Mouse (Mus musculus) cerebellum, postnatal 25 days (tissue): ENCODE data around the gene Gan.

Source experiments
- DNase-seq, 2 experiments: peaks; one replicate each; pipeline ENCODE4 v3.0.0; 2021; ENCODE audit warnings: mixed read lengths in 2 of 2

Gan gene

GRCm38 (mm10) chr8:117201221-117202017, 43.5 kb downstream of the Gan start:
- DNase-seq: no peak

DNA sequence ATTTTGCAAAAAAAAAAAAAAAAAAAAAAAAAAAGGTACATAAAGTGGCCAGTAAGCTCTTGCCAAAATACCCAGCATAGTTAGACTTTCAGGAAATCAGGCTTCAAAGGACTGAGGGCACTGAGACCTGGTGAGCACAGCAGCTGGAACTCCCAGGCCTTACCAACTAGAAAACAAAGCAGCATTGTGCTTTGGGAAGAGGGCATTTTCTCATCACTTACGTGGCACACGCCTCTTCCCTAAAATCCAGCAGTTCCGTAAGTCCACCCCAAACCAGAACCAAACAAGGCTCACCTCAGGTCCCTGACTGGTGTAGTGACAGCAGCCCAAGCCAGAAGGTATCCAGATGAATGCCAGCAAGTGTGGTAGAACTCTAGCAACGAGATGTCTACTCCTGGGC, 45.1 kb downstream of the Gan start:
- no peak for DNase-seq

DNA sequence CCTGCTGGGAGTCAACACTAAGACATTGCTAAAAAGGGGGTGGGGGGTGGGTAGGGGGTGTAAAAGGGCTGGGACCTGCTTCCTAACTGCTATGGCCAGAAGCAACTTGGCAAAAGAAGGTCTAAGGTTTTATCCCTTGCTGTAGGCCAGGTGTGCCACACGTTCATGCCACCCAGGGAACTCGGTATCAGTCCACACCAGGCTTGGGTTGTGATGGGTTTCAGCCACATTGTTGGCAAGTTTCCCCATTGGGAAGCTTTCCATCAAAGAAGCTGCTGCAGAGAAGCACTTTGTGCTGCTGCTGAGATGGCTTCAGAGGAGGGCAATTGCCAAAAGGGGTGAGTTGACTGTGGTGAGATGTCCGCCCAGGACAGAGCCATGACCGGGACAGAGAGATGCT, 47.9 kb downstream of the Gan start:
- DNase-seq: no peak

- no peak for DNase-seq
Measured at GRCm38 (mm10) chr8:117206636-117207035, 48.7 kb downstream of the Gan start.

GRCm38 (mm10) chr8:117209150-117209549, 51.2 kb downstream of the Gan start:
- no peak for DNase-seq

DNA sequence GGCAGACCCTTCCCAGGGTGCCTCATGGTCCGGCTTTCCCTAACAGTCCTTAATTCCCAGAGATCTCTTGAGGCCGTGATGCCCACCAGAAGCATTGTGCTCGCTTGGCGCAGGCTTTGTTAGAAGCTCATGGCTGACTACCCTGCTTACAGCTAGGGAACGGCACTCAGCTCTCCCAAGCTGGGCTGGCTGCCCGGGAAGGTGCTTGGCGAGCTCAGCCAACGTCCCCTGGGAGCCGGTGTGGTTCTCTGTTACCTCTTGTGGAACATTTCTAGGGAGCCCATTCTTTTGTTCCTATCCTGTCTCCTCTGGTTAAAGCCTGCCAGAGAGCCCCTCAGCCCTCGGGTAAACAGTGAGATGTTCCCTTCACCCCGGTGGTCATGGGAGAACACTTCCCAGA, 54.2 kb downstream of the Gan start:
- DNase-seq: peak; percentile 25 to 37

DNA sequence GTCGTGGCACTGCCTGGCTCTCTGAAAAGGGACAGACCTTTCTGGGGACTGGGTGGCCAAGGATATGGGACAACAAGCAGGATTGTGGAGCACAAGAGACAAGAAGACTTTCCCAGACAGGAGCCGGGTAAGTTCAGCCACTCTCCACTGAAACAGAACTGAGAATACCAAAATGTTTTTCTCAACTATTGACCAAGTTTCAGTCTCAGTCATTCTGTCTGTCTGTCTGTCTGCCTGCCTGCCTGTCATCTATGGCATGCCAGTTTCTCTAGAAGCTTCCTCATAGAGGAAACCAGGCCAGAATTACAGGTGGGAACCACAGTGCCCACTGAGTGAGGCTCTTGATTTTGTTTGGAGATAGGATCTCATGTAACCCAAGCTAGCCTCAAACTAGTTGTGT, 59.8 kb downstream of the Gan start:
- DNase-seq: no peak

DNA sequence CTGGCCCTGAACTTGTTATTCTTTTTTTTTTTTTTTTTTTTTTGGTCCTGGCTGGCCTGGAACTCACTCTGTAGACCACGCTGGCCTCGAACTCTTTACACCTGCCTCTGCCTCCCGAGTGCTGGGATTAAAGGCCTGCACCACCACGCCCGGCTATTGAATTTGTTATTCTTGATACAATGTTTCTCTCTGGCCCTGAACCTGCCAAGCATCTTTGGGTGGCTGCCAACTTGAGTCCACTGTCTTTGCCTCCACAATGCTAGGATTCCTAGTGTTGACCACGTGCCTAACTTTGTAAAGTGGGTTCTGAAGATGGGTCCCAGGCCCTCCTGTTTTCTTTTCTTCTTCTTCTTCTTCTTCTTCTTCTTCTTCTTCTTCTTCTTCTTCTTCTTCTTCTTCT, 64.5 kb downstream of the Gan start:
- peak in 1 of 2 experiments; percentile 43 for DNase-seq

- peak; percentile 88 to 91 for DNase-seq
Measured at GRCm38 (mm10) chr8:117224630-117225029, 66.7 kb downstream of the Gan start.

- DNase-seq: no peak
Measured at GRCm38 (mm10) chr8:117226306-117226705, 68.4 kb downstream of the Gan start.

DNA sequence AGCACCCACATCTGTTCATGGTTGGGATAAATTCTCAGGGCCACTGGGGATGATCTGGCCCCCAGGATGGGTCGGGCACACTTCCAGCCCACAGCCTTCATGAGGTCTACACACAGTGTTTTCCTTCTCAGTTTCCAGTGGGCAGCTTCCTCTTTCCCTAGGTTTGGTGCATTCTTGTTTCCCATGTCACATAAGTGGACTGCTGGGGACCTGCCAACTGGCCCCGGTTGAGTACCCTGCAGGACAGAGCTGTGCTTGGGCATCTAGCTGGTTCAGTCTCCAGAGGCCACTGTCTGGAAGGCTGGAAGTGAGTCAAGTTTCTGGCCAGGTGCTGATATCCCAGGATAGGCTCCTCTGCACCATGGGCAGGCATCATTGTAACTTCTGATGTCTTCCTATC, 69.4 kb downstream of the Gan start:
- DNase-seq: no peak

GRCm38 (mm10) chr8:117233199-117233598, 75.3 kb downstream of the Gan start:
- no peak for DNase-seq

DNA sequence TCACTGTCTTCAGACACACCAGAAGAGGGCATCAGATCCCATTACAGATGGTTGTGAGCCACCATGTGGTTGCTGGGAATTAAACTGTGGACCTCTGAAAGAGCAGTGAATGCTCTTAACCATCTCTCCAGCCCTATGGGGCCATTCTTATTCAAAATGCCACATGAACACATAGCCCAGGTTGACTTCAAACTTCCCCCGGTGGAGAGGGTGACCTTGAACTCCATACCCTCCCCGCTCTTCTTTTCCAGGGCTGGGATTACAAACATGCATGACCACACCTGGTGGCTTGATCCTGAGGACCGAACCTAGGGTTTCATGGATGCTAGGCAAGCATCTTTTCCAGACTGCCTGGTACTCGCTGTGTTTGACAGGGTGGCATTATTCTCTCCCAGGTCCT, 78.6 kb downstream of the Gan start:
- DNase-seq: no peak

DNA sequence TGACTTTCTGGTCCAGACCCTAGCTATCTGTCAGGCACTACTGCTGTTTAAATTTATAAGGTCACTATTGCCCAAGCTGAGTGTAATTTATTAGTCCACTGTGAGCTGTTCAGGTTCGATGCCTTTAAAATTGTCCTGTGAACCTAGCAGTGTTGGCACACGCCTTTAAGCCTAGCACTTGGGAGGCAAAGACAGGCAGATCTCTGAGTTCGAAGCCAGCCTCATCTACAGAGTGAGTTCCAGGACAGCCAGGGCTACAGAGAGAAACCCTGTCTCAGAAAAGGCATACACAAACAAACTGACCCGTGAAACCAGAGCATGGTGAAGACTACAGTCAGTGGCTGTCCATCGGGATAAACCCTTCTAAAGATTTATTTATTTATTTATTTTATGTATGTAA, 82.4 kb downstream of the Gan start:
- no peak for DNase-seq

GRCm38 (mm10) chr8:117240841-117241494, 83.0 kb downstream of the Gan start:
- DNase-seq: no peak

DNA sequence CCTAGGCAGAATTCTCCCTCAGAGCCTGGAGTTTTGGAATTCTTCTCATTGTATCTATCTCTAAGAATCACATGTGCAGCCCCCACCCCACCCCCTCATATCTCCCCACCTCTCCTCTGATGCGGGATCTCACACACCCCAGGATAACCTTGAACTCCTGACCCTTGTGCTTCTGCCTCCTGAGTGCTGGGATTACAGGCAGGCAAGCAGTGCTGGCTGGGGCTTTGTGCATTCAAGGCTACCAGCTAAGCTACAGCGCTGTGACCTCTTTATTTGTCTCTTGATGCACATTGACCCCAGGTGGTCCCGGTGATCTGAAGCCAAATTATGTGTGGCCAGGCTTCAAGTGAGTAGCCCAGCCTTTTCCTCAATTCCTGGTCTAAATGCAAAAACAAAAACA, 83.9 kb downstream of the Gan start:
- no peak for DNase-seq

- DNase-seq: no peak
Measured at GRCm38 (mm10) chr8:117242286-117242685, 84.4 kb downstream of the Gan start.

DNA sequence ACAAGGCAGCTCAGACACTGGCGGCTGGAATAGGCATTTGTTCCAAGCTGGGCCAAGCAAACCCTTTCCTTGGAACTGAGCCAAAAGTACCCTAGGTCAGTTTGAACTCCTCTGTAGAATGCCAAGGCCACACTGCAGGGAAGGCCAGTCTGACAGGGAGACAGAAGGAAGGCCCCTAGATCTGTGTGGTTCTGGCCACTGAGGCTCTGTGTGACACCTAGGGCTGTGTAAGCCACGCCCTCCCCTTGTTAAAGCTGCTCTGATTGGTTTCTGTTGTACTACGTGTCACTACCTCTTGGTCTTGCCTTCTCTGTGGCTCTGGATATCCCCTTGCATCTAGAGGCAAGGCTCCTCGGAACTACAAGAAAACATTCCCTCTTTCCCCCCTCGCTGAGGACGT, 86.7 kb downstream of the Gan start:
- no peak for DNase-seq

GRCm38 (mm10) chr8:117248341-117248740, 90.4 kb downstream of the Gan start:
- no peak for DNase-seq

GRCm38 (mm10) chr8:117251086-117251681, 93.2 kb downstream of the Gan start:
- no peak for DNase-seq

DNA sequence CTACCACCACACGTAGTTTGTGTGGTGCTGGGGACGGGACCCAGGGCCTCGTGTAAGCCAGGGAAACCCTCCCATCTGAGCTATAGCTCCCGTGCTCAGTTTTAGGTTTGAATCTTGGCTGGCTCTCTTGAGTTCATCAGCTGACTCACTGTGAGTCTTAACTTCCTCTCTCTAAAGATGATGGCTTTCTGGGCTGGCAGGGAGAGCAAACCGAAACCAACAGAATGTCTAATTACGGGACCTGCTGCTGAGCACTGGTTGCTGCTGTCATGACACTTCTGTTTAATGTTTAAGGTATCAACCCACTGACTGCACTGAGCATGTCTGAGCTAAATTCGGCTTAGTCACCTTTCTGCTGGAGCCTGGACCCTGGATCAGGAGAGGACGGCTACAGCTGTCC, 94.7 kb downstream of the Gan start:
- no peak for DNase-seq

DNA sequence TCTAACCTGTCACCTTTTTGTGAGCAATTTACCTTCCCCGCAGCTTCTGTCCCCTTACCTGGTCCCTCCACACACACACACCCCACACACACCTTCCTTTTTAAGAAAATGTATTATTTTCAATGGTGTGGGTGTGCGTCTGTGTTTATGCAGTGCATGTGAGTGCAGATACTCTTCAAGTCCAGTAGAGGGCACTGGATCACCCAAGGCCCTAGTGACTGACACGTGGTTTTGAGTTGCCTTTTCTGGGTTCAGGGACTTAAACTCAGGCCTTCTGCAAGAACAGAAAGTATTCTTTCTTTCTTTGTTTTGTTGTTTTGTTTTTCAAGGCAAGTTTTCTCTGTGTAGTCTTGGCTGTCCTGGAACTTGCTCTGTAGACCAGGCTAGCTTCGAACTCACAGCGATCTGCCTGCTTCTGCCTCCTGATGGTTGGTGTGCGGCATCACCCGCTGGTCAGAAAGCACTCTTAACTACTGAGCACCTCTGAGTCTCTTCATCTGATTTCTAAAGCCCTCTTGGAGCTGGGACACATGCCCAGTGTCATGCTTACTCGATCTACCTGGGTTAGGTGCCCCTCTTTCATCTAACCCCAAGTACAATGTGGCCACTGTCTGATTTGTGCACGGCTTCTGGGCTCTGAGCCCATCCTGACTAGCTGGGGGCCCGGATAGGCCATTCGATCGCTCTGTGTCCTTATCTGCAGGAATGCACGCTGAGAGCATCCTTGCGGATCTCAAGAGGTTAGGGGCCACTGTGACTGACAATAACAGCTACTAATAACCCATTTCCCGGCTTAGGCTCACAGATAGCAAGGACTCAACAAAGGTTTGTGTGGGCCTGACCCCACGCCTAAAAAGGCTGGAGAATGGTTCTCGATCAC, 95.7 kb downstream of the Gan start:
- DNase-seq: no peak

- no peak for DNase-seq
Measured at GRCm38 (mm10) chr8:117254496-117254895, 96.6 kb downstream of the Gan start.
